Mouse (Mus musculus): ENCODE results near the gene Mamdc4. TPM values are rescaled to one million over a fixed set of nuclear protein-coding genes. Genes with fewer than 3 reads are reported as not detected.

The Mamdc4 gene
- total and polyA plus RNA-seq, 3 experiments = 17.6 to 21.6 TPM; not detected in 1

DNA sequence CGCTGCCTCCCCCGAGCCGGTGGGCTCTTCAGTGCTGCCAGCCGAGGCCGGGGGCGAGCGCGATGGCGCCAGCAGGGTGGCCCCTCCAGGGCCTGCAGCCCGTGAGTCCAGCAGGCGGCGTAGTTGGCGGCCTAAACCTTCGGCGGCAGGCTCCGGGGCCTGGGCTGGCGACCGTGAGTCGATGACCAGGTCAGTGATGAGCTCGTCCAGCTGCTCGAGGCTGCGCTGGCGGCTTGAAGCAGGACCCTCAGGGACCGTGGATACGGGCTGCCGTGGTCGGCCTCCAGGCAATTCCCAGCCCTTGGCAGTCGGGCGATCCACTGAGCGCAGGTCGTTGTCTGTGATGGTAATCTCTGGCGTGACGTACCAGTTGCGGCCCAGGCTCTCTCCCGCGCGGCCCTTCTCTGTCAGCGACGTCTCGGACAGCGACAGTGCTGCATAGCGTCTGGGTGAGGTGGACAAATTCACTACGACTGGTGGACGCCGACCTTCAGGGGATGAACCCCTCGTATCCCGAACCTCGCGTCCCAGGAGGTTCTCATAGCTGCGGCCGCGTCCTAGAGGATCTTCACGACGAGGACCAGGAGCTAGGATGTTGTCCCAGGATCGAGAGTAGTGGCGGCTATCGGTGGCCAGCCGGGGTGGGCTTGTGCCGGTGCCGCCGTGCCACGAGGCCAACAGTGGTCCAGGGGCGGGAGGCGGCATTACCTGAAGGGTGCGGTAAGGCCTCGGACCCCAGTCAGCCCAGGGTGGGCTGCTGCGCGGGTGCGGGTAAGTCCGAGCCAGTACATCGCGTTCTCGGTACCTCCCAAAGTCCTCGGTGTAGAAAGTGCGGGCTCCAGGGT, 3.5 kb upstream of the Mamdc4 start:
- Histone ChIP-seq H3K27ac (ENCODE audit: control insufficient read depth, low read depth, low read length) (no peak overlapping the region), H3K9ac (ENCODE audit: control insufficient read depth, low read depth, low read length, poor library complexity, severe bottlenecking) (no peak overlapping the region), H3K4me1 (ENCODE audit: control insufficient read depth in 1 of 2, insufficient read depth in 2 of 2, low read length in 2 of 2) (peaks cover 0 to 20% of the 10 kb centered on the region in 2 experiments; a peak in 2 of 4 replicates), H3K36me3 (ENCODE audit: control insufficient read depth in 1 of 2, insufficient read depth in 2 of 2, low read length in 2 of 2) (peaks cover 0 to 11% of the 10 kb centered on the region in 2 experiments; a peak in 2 of 4 replicates), H3K79me2 (ENCODE audit: control insufficient read depth, insufficient read depth, low read length, poor library complexity) (peaks cover 7% of the 10 kb centered on the region), H3K9me3 (replicated peaks; ENCODE audit: insufficient read depth, low read length) (no peaks in the 10 kb centered on the region), H3K4me3 (ENCODE audit: control insufficient read depth in 1 of 2, insufficient read depth in 1 of 2, low read depth in 2 of 2, low read length in 2 of 2) (no peak overlapping the region), H3K27me3 (ENCODE audit: control insufficient read depth in 1 of 2, insufficient read depth in 2 of 2, low read length in 2 of 2) (no peaks in the 10 kb centered on the region)
- no peak for DNase-seq (ENCODE audit: low read depth, low spot score)
- TF ChIP-seq MYB (IDR thresholded peaks at IDR 0.05; ENCODE audit: low read depth, low read length) = no peak
- no peak for TF ChIP-seq ZMIZ1 (IDR thresholded peaks at IDR 0.05; ENCODE audit: low read depth, low read length)
- TF ChIP-seq GATA1 (IDR thresholded peaks at IDR 0.05; ENCODE audit: low read depth, low read length) = no peak
- no peak for TF ChIP-seq SIN3A (IDR thresholded peaks at IDR 0.05; ENCODE audit: low read length)
- TF ChIP-seq MEF2A (IDR thresholded peaks at IDR 0.05; ENCODE audit: extremely low read depth, insufficient replicate concordance, low read depth, low read length, poor library complexity, severe bottlenecking) = no peak
- TF ChIP-seq CHD2 (IDR thresholded peaks at IDR 0.05; ENCODE audit: low read length) = no peak
- TF ChIP-seq MAX (IDR thresholded peaks at IDR 0.05; ENCODE audit: low read length) = no peak
- TF ChIP-seq UBTF (IDR thresholded peaks at IDR 0.05; ENCODE audit: borderline replicate concordance, insufficient read depth, low read depth, low read length) = no peak
- TF ChIP-seq JUND (IDR thresholded peaks at IDR 0.05; ENCODE audit: low read depth, low read length) = no peak
- no peak for TF ChIP-seq E2F4 (IDR thresholded peaks at IDR 0.05; ENCODE audit: borderline replicate concordance, low read depth, low read length)
- TF ChIP-seq USF2 (IDR thresholded peaks at IDR 0.05; ENCODE audit: borderline replicate concordance in 1 of 2, insufficient read depth in 1 of 2, low read depth in 1 of 2, low read length in 2 of 2) = no peak

DNA sequence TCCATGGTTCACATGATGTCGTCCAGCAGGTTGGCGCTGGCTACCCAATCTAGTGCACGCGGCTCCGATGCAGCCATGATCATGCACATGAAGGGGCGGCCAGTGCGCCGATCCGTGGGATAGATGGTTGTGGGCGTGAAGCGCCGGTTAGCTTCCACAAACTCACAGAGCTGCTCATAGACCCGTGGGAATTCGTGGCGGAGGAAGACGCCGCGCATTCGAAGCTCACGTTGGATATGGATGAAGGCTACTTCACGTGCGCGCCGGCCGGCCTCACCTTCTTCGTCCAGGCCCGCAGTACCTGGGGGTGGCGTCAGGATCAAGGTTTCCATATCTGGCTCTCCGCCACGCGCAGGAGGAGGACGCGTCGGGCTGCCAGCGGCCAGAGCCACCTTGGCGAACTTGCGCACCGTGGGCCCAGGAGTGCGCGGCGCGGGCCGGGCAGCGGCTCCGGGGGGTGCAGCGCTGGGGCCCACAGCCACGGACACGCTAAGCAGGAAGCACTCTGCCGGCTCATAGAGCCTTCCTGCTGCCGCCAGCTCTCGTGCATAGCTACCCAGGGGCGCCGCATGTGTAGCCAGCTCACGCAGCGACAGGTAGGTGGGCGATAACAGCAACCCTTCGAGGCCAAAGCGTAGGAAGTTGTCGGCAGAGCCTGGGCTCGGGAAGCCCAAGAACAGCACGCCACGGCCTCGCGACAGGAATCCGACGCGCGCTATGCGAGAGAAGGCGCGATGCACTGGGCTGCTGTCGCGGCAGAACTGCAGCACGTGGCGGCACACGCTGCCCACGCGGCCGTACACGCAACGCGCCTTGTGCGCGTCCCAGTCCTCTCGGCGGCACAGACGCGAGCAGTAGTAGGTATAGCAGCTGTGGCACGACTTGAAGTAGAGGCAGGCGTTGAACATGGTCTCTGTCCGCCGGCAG, 2.6 kb upstream of the Mamdc4 start:
- no peak overlapping the region for H3K9ac ChIP-seq (ENCODE audit: control insufficient read depth, low read depth, low read length, poor library complexity, severe bottlenecking)
- no peaks in the 10 kb centered on the region for H3K27me3 ChIP-seq (ENCODE audit: control insufficient read depth in 1 of 2, insufficient read depth in 2 of 2, low read length in 2 of 2)
- DNase-seq (ENCODE audit: low read depth, low spot score) = no peak
- H3K27ac ChIP-seq (ENCODE audit: control insufficient read depth, low read depth, low read length) = no peak overlapping the region
- peaks cover 0 to 14% of the 10 kb centered on the region in 2 experiments; a peak in 2 of 4 replicates for H3K4me1 ChIP-seq (ENCODE audit: control insufficient read depth in 1 of 2, insufficient read depth in 2 of 2, low read length in 2 of 2)
- H3K36me3 ChIP-seq (ENCODE audit: control insufficient read depth in 1 of 2, insufficient read depth in 2 of 2, low read length in 2 of 2) = peaks cover 0 to 8% of the 10 kb centered on the region in 2 experiments; a peak in 2 of 4 replicates
- peaks cover 7% of the 10 kb centered on the region for H3K79me2 ChIP-seq (ENCODE audit: control insufficient read depth, insufficient read depth, low read length, poor library complexity)
- no peak for TF ChIP-seq ZKSCAN1 (IDR thresholded peaks at IDR 0.05; ENCODE audit: low read depth, low read length)
- TF ChIP-seq ELF1 (IDR thresholded peaks at IDR 0.05; ENCODE audit: low read depth, low read length) = no peak
- no peak for TF ChIP-seq CHD2 (IDR thresholded peaks at IDR 0.05; ENCODE audit: low read length)
- no peak for TF ChIP-seq TBP (IDR thresholded peaks at IDR 0.05; ENCODE audit: low read depth, low read length)
- TF ChIP-seq NRF1 (IDR thresholded peaks at IDR 0.05; ENCODE audit: insufficient read depth, low read depth, low read length, poor library complexity, severe bottlenecking) = no peak
- TF ChIP-seq POLR2AphosphoS2 (IDR thresholded peaks at IDR 0.05; ENCODE audit: low read length) = no peak
- TF ChIP-seq SIN3A (IDR thresholded peaks at IDR 0.05; ENCODE audit: low read length) = no peak
- no peak for TF ChIP-seq ETS1 (IDR thresholded peaks at IDR 0.05; ENCODE audit: low read depth, low read length)
- TF ChIP-seq E2F4 (IDR thresholded peaks at IDR 0.05; ENCODE audit: borderline replicate concordance, low read depth, low read length) = no peak
- no peak for TF ChIP-seq RAD21 (IDR thresholded peaks at IDR 0.05; ENCODE audit: low read depth, low read length)
- TF ChIP-seq ZMIZ1 (IDR thresholded peaks at IDR 0.05; ENCODE audit: low read depth, low read length) = no peak
- no peak for TF ChIP-seq UBTF (IDR thresholded peaks at IDR 0.05; ENCODE audit: borderline replicate concordance, insufficient read depth, low read depth, low read length)
- no peak for TF ChIP-seq MAX (IDR thresholded peaks at IDR 0.05; ENCODE audit: low read length)
- no peaks in the 10 kb centered on the region for H3K9me3 ChIP-seq (replicated peaks; ENCODE audit: insufficient read depth, low read length)
- no peak overlapping the region for H3K4me3 ChIP-seq (ENCODE audit: control insufficient read depth in 1 of 2, insufficient read depth in 1 of 2, low read depth in 2 of 2, low read length in 2 of 2)
